Mouse (Mus musculus) large intestine, adult 2 months (tissue): ENCODE measurements around the gene Cyb5d1. TPM values are rescaled to one million over a fixed set of nuclear protein-coding genes. Genes with fewer than 3 reads are reported as not detected.
"Not testable (repeated sequence)": the region's sequence is repeated elsewhere in the genome, so short reads cannot be mapped to it uniquely, and the experiment has no call there.

Experiments
- DNase-seq: peaks from one replicate; pipeline ENCODE4 v3.0.0-alpha.2; 2012; ENCODE audit warnings: low read depth, low spot score
- WGBS: fragments of 180-500 bp; shearing (Covaris S2); methylation state at CpG from one replicate; pipeline ENCODE4 v1.1.7; 2018; 5-methylcytosine and 5-hydroxymethylcytosine counted together
- polyA plus RNA-seq: library from polyadenylated mRNA; depleted of rRNA; stranded (reverse); fragments of >200 nt; gene quantifications from 2 replicates; pipeline ENCODE4 v1.2.3, GENCODE M21; 2012; rRNA removed

Cyb5d1 gene
- polyA plus RNA-seq: 6.1 and 14.5 TPM in 2 replicates

DNA sequence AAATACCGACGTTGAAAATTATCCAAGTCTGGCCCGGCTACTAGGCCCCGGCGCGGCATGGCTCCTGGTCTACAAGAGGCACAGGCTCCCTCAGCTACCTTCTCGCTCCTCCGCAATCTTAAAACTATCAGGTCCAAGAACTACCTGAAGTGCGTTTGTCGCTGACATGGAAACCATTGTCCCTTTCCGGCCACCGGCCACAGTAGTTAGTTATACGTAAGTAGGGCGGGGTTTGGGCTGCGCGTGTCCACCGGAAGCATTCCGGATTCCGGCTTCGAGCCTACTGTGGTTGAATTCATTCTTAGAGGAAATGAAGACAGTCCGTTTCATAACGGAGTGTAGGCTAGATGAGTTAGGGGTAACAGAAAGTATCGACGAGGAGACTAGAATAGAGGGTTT, at the start of gene Cyb5d1, which contains the start of gene Naa38:
TSS of gene Cyb5d1 (minus strand) at position 397 of the 399 bp plus-strand sequence.
TSS of gene Naa38 (plus strand) at position 253 of the 399 bp plus-strand sequence.
- WGBS: under 1% methylated on average over 24 of the region's 24 CpGs
- DNase-seq: not testable (repeated sequence)

GRCm38 (mm10) chr11:69443328-69443727, 47.9 kb upstream of the Cyb5d1 start:
- DNase-seq: peak; percentile 69
- WGBS: 9% methylated on average over 5 of the region's 5 CpGs

DNA sequence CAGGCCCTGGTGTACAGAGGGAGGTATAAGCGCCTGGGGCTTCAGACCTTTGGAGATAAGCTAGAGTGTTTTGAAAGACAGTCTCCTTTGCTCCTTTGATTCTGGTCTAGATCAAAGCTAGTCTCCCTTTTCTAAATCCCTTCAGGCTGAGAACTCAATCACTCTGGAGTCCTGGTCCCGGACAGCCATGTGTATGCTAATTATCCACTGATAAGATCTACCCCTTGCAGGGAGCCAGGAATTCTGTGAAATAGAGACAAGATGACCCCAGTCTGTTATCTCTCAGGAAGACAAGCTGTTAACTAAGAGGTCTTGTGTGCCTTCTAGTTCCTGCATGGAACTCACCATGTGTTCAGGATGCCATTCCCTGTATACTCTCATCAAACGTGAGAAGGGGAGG, 41.9 kb upstream of the Cyb5d1 start:
- 79% methylated on average over 3 of the region's 3 CpGs for WGBS
- no peak for DNase-seq

DNA sequence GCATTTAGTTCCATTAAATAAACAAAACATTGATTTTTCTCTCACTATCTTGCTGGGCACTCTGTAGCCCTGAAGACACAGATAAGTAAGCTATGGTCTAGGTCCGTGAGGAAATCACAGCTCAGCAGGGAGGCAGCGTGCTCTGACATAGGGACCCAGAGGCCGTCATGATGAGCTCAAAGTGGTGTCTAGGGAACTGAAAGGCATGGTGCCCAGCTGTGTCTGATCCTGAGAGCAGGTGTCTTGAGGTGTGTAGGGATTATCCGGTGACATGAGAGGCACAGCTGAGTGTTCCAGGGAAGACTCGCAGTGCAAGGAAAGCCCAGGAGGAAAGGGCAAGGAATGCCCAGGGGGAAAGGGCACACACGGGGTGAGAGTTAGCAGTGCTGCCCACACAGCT, 37.8 kb upstream of the Cyb5d1 start:
- 71% methylated on average over 6 of the region's 6 CpGs for WGBS
- no peak for DNase-seq

- no peak for DNase-seq
- WGBS: 58% methylated on average over 11 of the region's 11 CpGs
Observed at GRCm38 (mm10) chr11:69432640-69432982, 37.2 kb upstream of the Cyb5d1 start.

DNA sequence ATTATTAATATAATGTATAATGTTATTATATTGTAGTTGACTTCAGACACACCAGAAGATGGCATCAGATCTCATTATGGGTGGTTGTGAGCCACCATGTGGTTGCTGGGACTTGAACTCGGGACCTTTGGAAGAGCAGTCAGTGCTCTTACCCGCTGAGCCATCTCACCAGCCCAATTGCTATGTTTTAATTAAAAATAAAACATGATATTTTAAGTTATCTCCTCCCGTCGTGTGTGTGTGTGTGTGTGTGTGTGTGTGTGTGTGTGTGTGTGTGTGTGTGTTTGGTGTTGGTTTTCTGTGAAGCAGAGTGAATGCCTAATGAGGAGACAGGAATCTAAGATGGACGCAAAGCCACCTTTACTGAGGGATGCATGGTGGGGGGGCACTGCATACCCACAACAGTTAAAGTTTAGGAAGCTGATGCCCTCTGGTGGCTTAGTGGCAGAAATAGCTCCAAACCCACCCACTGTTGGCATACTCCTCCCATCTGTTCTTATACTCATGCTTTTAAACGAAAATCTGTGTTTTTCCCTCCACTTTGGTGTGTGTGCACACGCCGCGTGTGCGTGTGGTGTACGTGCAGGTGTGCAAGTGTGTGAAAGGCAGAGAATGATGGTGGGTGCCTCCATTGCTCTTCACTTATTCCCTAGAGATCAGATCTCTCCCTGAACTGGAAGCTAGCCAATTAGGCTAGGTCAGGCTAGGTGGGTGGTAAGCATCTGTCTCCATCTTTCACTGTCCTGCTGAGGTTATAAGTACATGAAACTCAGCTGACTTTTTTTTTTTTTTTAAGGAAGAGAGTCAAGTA, 36.6 kb upstream of the Cyb5d1 start:
- DNase-seq: no peak
- 30% methylated on average over 11 of the region's 11 CpGs for WGBS

DNA sequence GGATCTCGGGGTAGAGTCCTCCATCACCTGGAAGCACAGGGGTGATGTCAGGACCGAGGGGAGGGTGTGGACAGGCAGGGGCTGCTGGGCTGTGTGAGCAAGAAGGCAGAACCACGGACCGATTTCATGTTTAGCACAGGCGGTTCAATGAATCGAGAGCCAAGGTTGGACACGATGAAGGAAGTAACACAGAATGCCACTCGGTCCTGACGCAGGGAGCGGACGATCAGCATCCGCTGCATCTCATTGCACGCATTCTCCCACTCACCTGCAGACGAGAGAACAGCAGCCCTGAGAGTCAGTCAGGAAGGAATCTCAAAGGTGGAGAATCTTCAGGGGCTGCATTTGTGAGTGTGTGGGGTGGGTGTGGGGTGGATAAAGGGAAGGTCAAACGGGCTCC, 35.2 kb upstream of the Cyb5d1 start:
- 91% methylated on average over 15 of the region's 15 CpGs for WGBS
- no peak for DNase-seq

DNA sequence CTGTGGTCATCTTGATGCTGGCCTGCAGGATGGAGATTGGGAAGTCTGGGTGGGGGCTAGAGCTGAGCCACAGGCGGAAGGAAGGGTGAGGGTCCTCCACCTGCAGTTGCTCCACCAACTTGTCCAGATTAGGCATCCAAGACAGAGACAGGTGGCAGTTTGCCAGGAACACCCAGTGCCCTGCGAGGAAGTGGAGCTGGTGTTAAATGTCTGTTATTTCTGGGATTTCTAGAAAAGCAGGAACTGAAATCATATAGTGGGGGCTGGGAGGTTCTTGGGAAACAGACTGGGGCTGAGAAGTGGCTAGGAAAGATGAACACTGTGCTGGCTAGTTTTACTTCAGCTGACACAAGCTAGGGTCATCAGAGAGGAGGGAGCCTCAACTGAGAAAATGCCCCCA, 33.9 kb upstream of the Cyb5d1 start:
- DNase-seq: no peak
- WGBS: 29% methylated on average over 2 of the region's 2 CpGs

- DNase-seq: no peak
- 19% methylated on average over 4 of the region's 4 CpGs for WGBS
Observed at GRCm38 (mm10) chr11:69428751-69429150, 33.3 kb upstream of the Cyb5d1 start.

- no peak for DNase-seq
- WGBS: 90% methylated on average over 2 of the region's 2 CpGs
Observed at GRCm38 (mm10) chr11:69426246-69426645, 30.8 kb upstream of the Cyb5d1 start.

- 39% methylated on average over 6 of the region's 6 CpGs for WGBS
- DNase-seq: no peak
Observed at GRCm38 (mm10) chr11:69423885-69424284, 28.5 kb upstream of the Cyb5d1 start.

GRCm38 (mm10) chr11:69422842-69423241, 27.4 kb upstream of the Cyb5d1 start:
- no peak for DNase-seq
- WGBS: 91% methylated on average over 10 of the region's 10 CpGs

DNA sequence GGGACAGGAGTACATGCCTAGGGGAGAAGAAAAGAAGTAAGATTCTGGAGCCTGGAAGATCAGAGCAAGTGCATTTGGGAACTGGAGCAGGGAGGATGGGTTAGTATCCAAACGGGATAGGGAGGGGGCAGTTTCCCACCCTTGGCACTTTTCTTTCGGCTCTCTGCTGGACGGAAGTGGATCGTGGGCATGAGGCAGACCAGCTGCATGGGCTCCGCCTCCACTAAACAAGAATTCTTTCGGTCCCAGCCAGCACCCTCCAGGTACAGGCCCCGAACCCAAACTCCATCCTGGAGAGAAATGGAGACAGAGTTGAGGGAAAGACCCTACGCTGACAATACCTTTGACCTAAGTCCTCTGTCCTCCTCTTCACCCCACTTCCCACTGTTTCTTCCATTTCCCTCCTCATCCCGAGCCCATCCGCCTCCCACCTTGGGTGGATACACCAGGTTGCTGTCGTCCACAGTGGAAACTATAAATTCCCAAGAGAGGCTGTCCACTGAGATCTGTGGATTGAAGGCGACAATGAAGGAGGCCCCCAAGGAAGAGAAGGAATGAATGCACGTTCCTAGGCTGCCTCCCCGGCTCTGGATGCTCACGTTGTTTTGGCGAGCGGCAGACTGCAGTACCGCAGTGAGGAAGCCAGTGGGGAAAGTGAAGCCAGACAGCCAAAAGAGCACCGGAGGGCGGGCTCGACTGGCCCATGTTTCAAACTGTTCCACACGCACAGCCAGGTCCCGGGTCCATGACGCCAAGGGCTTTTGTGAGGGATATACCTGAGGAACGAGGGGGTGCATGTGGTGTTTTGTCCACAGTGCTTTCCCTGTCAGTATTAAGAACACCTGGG, 25.9 kb upstream of the Cyb5d1 start:
- WGBS: 42% methylated on average over 25 of the region's 25 CpGs
- DNase-seq: no peak

- DNase-seq: no peak
- 24% methylated on average over 10 of the region's 10 CpGs for WGBS
Observed at GRCm38 (mm10) chr11:69420554-69421000, 25.1 kb upstream of the Cyb5d1 start.

- DNase-seq: no peak
- 1% methylated on average over 31 of the region's 31 CpGs for WGBS
Observed at GRCm38 (mm10) chr11:69419813-69420553, 24.6 kb upstream of the Cyb5d1 start.

- under 1% methylated on average over 19 of the region's 19 CpGs for WGBS
- DNase-seq: no peak
Observed at GRCm38 (mm10) chr11:69419443-69419812, 24.0 kb upstream of the Cyb5d1 start.

- peak; percentile 99 for DNase-seq
Observed at GRCm38 (mm10) chr11:69418481-69419442, 23.3 kb upstream of the Cyb5d1 start.

GRCm38 (mm10) chr11:69417449-69418384, 22.3 kb upstream of the Cyb5d1 start:
- under 1% methylated on average over 39 of the region's 39 CpGs for WGBS
- DNase-seq: peak; percentile 96

More at GRCm38 (mm10) chr11:69418481-69419442, 23.3 kb upstream of the Cyb5d1 start:
- WGBS: under 1% methylated on average over 42 of the region's 45 CpGs
